Mouse (Mus musculus) hindbrain, postnatal 0 days (tissue): Measurements from ENCODE around the gene Sox8. TPM values are rescaled to one million over a fixed set of nuclear protein-coding genes. Genes with fewer than 3 reads are reported as not detected.

Experiments used
- ATAC-seq: fragments of 200-750 bp; cut with Nextera tagmentation; 2 replicates; pipeline ENCODE4 v1.8.0; 2017; ENCODE audit warnings: mild to moderate bottlenecking, moderate TSS enrichment, moderate library complexity
- DNase-seq: peaks from one replicate; pipeline ENCODE4 v3.0.0-alpha.2; 2015; ENCODE audit warnings: low spot score
- H3K27ac ChIP-seq: fragments of 300-500 bp; sonication (generic); 2 replicates; pipeline ENCODE4 v1.5.1; 2014; ENCODE audit warnings: mild to moderate bottlenecking
- H3K27me3 ChIP-seq: fragments of 300-500 bp; sonication (generic); 2 replicates; pipeline ENCODE4 v1.6.1; 2014; ENCODE audit warnings: low read length, mixed read lengths; ENCODE audit not compliant: insufficient read depth
- H3K36me3 ChIP-seq: fragments of 300-500 bp; sonication (generic); 2 replicates; pipeline ENCODE4 v1.6.1; 2014; ENCODE audit warnings: low read length, mixed read lengths; ENCODE audit not compliant: insufficient read depth
- H3K4me1 ChIP-seq: fragments of 300-500 bp; sonication (generic); 2 replicates; pipeline ENCODE4 v1.6.1; 2014; ENCODE audit warnings: antibody characterized with exemption, low read length, mixed read lengths; ENCODE audit not compliant: insufficient read depth
- H3K4me2 ChIP-seq: fragments of 300-500 bp; sonication (generic); 2 replicates; pipeline ENCODE4 v1.6.1; 2014; ENCODE audit warnings: low read depth, mild to moderate bottlenecking, low read length, moderate library complexity, mixed read lengths
- H3K4me3 ChIP-seq: fragments of 300-500 bp; sonication (generic); 2 replicates; pipeline ENCODE4 v1.5.1; 2014; ENCODE audit warnings: low read length
- H3K9ac ChIP-seq: fragments of 300-500 bp; sonication (generic); replicated peaks from 2 replicates; pipeline ENCODE4 v1.6.1; 2014; ENCODE audit warnings: mild to moderate bottlenecking, low read length, moderate library complexity, mixed read lengths
- H3K9me3 ChIP-seq: fragments of 300-500 bp; sonication (generic); 2 replicates; pipeline ENCODE4 v1.6.1; 2016; ENCODE audit warnings: low read length, mixed read lengths
- CTCF ChIP-seq: IDR thresholded peaks from 2 replicates; pipeline ENCODE4 v1.5.1; 2016; ENCODE audit warnings: antibody characterized with exemption, control low read depth, low read depth
- WGBS: fragments of 180-500 bp; shearing (Covaris S2); extraction: QIAGEN DNeasy Blood & Tissue Kit; methylation state at CpG from one replicate; pipeline ENCODE4 v1.1.7; 2014; 5-methylcytosine and 5-hydroxymethylcytosine counted together
- polyA plus RNA-seq: library from polyadenylated mRNA; unstranded; fragments of >200 nt; fragmentation: Nextera tagmentation; extraction: Ambion mirVana; gene quantifications from 2 replicates; pipeline ENCODE4 v1.2.1, GENCODE M21; 2015
- total RNA-seq: library from RNA; depleted of rRNA; stranded (reverse); fragments of >200 nt; gene quantifications from 2 replicates; pipeline ENCODE4 v1.2.3, GENCODE M21; 2014

The Sox8 gene
- total and polyA plus RNA-seq, 2 experiments from 2014 or later, result 28.9 to 52.1 TPM

DNA sequence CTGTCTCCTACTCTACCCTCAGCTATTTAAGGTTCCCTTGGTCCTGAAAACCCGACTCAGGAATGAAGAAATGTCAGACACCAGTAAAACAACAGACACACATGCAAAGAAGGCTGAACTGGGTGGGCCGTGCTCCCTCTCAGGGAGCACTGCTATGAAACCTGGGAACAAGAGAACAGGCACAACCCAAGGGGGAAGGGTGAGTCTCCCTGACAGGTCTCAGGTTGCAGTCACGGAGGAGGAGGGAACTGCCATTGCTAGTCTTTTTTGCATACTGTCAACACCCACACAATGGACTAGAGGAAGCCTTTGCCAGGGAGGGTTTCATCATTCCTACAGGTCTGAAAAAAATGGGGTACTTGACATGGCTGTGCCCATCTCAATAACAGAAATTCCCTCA, 23.5 kb downstream of the Sox8 start:
- Histone ChIP-seq H3K27ac (no peak overlapping the region), H3K4me2 (no peak overlapping the region), H3K9me3 (no peaks in the 10 kb centered on the region), H3K27me3 (no peaks in the 10 kb centered on the region), H3K9ac (no peak overlapping the region), H3K36me3 (no peaks in the 10 kb centered on the region), H3K4me3 (no peak overlapping the region), H3K4me1 (no peaks in the 10 kb centered on the region)
- ATAC-seq, result no peak
- no peak for DNase-seq
- WGBS, result 41% methylated on average over 3 of the region's 3 CpGs
- no peak for TF ChIP-seq CTCF

DNA sequence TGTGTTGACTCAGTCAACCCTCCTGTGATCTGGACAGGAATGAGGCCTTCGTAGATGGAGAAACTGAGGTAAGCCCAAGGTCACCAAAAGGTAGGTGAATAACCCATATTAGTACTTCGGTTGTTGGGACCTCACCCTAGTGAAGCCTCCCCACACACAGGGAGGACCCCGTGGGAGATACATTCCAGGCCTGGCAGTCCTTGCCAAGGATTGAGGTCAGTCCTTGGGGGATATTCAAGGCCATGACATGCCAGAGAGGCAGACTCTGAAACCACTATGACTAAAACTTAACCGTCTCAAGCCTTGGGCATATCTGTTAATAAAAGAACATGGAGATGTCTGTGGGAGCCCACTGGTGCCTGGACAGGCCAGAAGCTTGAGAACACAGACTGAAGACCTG, 28.7 kb downstream of the Sox8 start:
- 86% methylated on average over 4 of the region's 4 CpGs for WGBS
- Histone ChIP-seq H3K27ac (no peak overlapping the region), H3K27me3 (no peaks in the 10 kb centered on the region), H3K4me3 (no peak overlapping the region), H3K9ac (no peak overlapping the region), H3K9me3 (no peaks in the 10 kb centered on the region), H3K4me2 (no peak overlapping the region), H3K4me1 (no peaks in the 10 kb centered on the region), H3K36me3 (no peaks in the 10 kb centered on the region)
- no peak for DNase-seq
- no peak for ATAC-seq
- TF ChIP-seq CTCF, result no peak

DNA sequence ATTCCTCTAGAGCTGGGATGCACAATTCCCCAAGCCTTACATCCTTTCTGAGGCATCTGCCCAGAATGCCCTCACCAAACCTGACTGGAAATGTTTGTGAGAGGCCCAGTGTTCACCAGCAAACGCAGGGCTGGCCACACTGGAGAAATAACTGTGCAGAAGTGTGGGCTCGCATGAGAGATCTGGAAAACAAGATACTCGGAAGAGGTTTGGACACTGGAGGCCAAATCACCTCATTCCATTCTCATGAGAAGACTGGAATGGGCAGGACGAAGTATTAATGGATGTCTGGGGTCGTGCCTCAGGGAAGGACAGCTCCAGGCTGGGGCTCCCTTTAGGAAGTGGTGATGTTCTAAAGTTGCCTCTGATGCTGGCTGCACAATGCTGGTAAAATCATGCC, 29.8 kb downstream of the Sox8 start:
- TF ChIP-seq CTCF, result no peak
- H3K4me2 ChIP-seq, result no peak overlapping the region
- H3K27me3 ChIP-seq, result no peaks in the 10 kb centered on the region
- no peak overlapping the region for H3K9ac ChIP-seq
- no peak overlapping the region for H3K27ac ChIP-seq
- no peak overlapping the region for H3K4me3 ChIP-seq
- H3K4me1 ChIP-seq, result no peaks in the 10 kb centered on the region
- WGBS, result 80% methylated on average over 5 of the region's 5 CpGs
- no peak for ATAC-seq
- H3K36me3 ChIP-seq, result no peaks in the 10 kb centered on the region
- DNase-seq, result no peak
- no peaks in the 10 kb centered on the region for H3K9me3 ChIP-seq

DNA sequence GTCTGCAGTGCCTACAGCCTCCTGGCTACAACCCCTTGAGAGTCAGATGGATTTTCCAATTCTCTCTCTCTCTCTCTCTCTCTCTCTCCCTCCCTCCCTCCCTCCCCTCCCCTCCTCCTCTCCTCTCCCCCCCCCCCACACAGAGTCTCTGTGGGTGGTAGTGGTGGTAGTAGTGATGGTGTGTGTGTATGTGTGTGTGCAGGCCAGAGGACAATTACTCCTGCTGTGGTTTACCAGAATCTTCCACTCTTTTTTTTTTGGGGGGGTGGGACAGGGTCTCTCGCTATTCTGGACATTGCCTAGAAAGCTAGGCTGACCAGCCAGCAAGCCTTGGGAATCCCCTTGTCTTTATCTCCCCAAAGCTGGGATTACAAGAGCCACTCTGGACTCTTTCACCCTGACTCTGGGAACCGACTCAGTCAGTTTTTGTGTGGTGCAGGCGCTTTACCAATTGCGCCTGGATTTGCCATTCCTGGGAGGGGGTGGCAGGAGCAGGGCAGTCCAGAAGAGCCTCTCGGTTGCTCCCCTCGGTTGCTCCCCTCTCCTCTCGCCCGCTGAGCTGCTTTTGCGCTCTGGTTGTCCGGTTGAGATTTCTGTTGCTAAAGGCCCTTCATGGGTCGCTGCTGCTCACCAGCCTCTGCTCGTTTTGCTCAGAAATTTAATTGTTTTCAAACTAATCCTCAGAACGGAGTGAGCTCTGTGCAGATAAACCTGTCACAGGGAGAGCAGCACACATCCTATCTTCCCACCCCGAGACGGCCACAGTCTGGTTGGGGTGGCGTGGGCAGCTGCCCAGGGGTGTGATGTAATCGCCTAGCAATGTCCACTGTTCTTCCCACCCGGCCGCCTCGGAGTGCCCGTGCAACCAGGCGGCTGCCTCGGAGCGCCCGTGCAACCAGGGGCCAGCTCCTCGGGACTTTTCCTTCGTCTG, 31.3 kb downstream of the Sox8 start:
- peak; percentile 80 for ATAC-seq

DNA sequence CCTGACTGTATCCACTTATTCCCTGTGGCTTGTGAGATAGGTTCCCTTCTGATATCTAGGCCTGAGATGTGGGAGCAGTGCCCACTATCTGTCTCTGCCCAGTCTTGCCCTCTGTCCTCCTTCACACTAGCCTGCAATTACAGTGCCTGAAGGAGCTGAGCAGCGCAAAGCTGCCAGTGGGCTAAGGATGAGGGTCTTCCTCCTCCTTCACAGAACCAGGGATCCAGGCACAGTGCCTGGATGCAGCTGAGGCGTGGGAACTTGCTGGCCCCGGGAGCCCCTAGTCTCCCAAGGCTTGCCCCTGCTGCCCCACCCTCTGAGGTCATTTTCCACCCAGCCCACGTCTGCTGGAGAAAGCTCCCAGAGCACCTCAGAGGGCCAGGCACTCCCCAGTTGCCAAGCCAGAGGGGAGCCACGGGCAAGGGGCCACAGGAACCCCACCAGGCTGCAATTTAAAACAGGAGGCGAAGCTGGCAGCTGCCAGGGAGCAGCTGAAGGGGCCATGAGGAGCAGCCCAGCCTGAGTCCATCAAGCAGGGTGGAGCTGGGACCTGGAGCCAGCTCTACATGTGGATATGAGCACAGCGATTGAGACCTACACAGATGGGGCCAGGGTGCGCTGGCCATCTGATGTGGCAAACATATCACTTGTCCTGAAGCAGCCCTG, 40.0 kb downstream of the Sox8 start:
- H3K4me1 ChIP-seq, result no peaks in the 10 kb centered on the region
- H3K4me3 ChIP-seq, result no peak overlapping the region
- no peaks in the 10 kb centered on the region for H3K9me3 ChIP-seq
- H3K27ac ChIP-seq, result no peak overlapping the region
- H3K4me2 ChIP-seq, result no peak overlapping the region
- TF ChIP-seq CTCF, result no peak
- 48% methylated on average over 8 of the region's 8 CpGs for WGBS
- H3K9ac ChIP-seq, result no peak overlapping the region
- ATAC-seq (peak; percentile 51; the same call in 1 of the 2 replicates), DNase-seq (peak; percentile 19)
- H3K36me3 ChIP-seq, result no peaks in the 10 kb centered on the region
- no peaks in the 10 kb centered on the region for H3K27me3 ChIP-seq

More for the DNA sequence above, 31.3 kb downstream of the Sox8 start:
- 23% methylated on average over 27 of the region's 27 CpGs for WGBS
- H3K9me3 ChIP-seq, result no peaks in the 10 kb centered on the region
- no peak overlapping the region for H3K9ac ChIP-seq
- no peaks in the 10 kb centered on the region for H3K36me3 ChIP-seq
- H3K4me2 ChIP-seq, result peak overlapping the region; percentile 31
- peak overlapping the region; percentile 71; the same call in 1 of the 2 replicates for H3K27ac ChIP-seq
- H3K4me3 ChIP-seq, result no peak overlapping the region
- H3K27me3 ChIP-seq, result no peaks in the 10 kb centered on the region
- no peaks in the 10 kb centered on the region for H3K4me1 ChIP-seq
- DNase-seq, result peak; percentile 54
- no peak for TF ChIP-seq CTCF

DNA sequence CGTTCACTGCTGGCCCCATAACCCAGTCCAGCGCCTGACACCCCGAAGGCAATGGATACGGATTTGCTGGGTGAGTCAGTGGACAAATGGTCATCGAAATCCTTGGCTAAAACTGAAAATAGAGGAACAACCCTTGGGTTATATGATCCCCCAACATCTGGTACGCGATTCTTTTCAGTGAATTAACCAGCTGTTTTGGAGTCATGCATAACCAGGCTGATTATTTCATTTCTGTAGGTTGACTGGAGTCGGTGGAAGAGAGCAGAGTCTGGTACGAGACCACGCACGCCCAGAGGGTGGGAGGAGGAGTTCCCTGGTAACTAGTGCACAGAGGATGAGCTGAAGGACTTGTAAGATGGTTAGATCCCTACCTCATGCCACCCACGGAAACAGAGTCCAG, 48.4 kb downstream of the Sox8 start:
- Histone ChIP-seq H3K4me2 (no peak overlapping the region), H3K9me3 (no peaks in the 10 kb centered on the region), H3K9ac (no peak overlapping the region), H3K27ac (no peak overlapping the region), H3K27me3 (no peaks in the 10 kb centered on the region), H3K4me1 (peaks cover 5% of the 10 kb centered on the region; the same call in 1 of the 2 replicates), H3K36me3 (no peaks in the 10 kb centered on the region), H3K4me3 (no peak overlapping the region)
- no peak for ATAC-seq
- DNase-seq, result no peak
- no peak for TF ChIP-seq CTCF
- 84% methylated on average over 12 of the region's 12 CpGs for WGBS

DNA sequence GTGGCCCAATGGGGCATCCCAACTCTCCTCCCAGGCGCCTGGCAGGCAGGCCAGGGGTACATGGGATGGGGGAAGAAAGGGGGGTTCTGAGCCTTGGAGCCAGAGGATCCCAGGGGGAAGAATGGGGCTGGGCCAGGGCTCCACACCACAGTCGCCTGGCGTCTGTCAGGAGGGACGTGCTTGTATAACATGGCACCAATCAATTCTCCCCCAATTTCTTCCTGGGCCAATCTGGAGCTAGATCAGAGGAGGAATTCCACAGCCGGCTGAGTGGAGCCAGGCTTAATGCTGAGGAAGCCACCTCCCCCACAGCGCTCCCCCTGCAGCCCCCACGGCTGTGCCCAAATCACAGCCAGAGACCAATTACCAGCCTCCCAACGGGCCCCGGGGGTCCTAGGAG, 50.0 kb downstream of the Sox8 start:
- Histone ChIP-seq H3K27me3 (no peaks in the 10 kb centered on the region), H3K4me3 (no peak overlapping the region), H3K9ac (no peak overlapping the region), H3K9me3 (no peaks in the 10 kb centered on the region), H3K36me3 (no peaks in the 10 kb centered on the region), H3K4me1 (peaks cover 5% of the 10 kb centered on the region; the same call in 1 of the 2 replicates), H3K4me2 (no peak overlapping the region), H3K27ac (0 out of 2 replicates have a peak overlapping the region, but pooled peaks have one; percentile 32)
- DNase-seq (peak; percentile 18), ATAC-seq (no peak; the same call in 1 of the 2 replicates)
- no peak for TF ChIP-seq CTCF
- WGBS, result 39% methylated on average over 8 of the region's 9 CpGs
